Mouse (Mus musculus) heart, adult 2 months (tissue): ENCODE measurements around the gene Stx11. TPM values are rescaled to one million over a fixed set of nuclear protein-coding genes. Genes with fewer than 3 reads are reported as not detected.

Source experiments
- DNase-seq, 2 experiments: peaks; one replicate each; pipeline ENCODE4 v3.0.0; 2021
- H3K27ac ChIP-seq: fragments of 200-600 bp; 2 replicates; pipeline ENCODE4 v1.8.1; 2022
- H3K27me3 ChIP-seq: fragments of 200-500 bp; 2 replicates; pipeline ENCODE4 v1.6.1; 2012; ENCODE audit warnings: mild to moderate bottlenecking, low read length, inconsistent platforms, mixed read lengths; ENCODE audit not compliant: control insufficient read depth, insufficient read depth
- H3K36me3 ChIP-seq: fragments of 200-500 bp; 2 replicates; pipeline ENCODE4 v1.6.1; 2012; ENCODE audit warnings: low read length, inconsistent platforms; ENCODE audit not compliant: control insufficient read depth, insufficient read depth
- H3K4me1 ChIP-seq: fragments of 200-500 bp; 2 replicates; pipeline ENCODE4 v1.6.1; 2011; ENCODE audit warnings: low read length; ENCODE audit not compliant: control insufficient read depth, insufficient read depth
- H3K4me3 ChIP-seq: fragments of 200-600 bp; 2 replicates; pipeline ENCODE4 v1.8.1; 2022
- H3K79me2 ChIP-seq: fragments of 200-500 bp; replicated peaks from 2 replicates; pipeline ENCODE4 v1.6.1; 2012; ENCODE audit warnings: mild to moderate bottlenecking, inconsistent platforms, low read length, moderate library complexity, mixed read lengths; ENCODE audit not compliant: control insufficient read depth, insufficient read depth
- H3K9ac ChIP-seq: fragments of 200-500 bp; 2 replicates; pipeline ENCODE4 v1.6.1; 2012; ENCODE audit warnings: low read depth, mild to moderate bottlenecking, control low read depth, inconsistent platforms, low read length, mixed read lengths
- CTCF ChIP-seq: fragments of 200-600 bp; IDR thresholded peaks from 2 replicates; pipeline ENCODE4 v1.8.1; 2022; ENCODE audit warnings: antibody characterized with exemption, mild to moderate bottlenecking, moderate library complexity
- EP300 ChIP-seq: fragments of 200-500 bp; IDR thresholded peaks from 2 replicates; pipeline ENCODE4 v1.6.1; 2011; ENCODE audit warnings: low read depth, low read length, control low read depth; ENCODE audit not compliant: insufficient read depth
- POLR2A ChIP-seq: fragments of 200-500 bp; IDR thresholded peaks from 2 replicates; pipeline ENCODE4 v1.6.1; 2011; ENCODE audit warnings: mild to moderate bottlenecking, low read depth, low read length, control low read depth; ENCODE audit not compliant: insufficient read depth
- WGBS: fragments of 180-500 bp; shearing (Covaris S2); methylation state at CpG from one replicate; pipeline ENCODE4 v1.1.7; 2018; 5-methylcytosine and 5-hydroxymethylcytosine counted together
- intact Hi-C: fragments of 180-260 bp; cut with DNase I; formaldehyde crosslinking; loops from one replicate; pipeline ENCODE4 v1.15.1; 2025
- polyA plus RNA-seq: library from polyadenylated mRNA; depleted of rRNA; stranded (reverse); fragments of >200 nt; gene quantifications from 2 replicates; pipeline ENCODE4 v1.2.3, GENCODE M21; 2012
- total RNA-seq, 2 experiments: library from RNA; stranded (reverse); gene quantifications; 2 replicates each; pipeline ENCODE4 v1.2.3; 2021

Stx11 gene
- total and polyA plus RNA-seq, 3 experiments, result 2.2 to 4.0 (median 2.7) TPM

DNA sequence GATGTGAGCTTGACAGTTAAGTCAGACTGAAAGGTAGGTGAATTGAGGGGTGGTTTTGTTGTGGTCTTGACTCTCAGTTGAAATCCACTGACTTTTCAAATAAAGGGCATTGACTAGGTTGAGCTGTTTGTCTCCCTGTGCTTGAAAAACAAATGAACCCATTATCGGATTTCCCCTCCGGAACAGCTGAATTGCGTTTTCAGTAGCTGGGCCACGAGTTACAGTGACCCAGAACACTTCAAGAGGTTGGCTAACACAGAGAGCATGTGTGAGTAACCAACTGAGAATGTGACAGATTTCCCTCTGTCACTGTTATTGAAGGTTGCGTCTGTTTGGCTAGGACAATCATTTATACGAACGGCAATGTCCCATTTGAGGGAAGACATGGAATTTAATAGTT lies 17.0 kb upstream of the Stx11 start:
- DNase-seq, result no peak
- TF ChIP-seq POLR2A (no peak), EP300 (no peak), CTCF (no peak)
- no peaks in the 10 kb centered on the region for H3K27me3 ChIP-seq
- intact Hi-C loops, result no loop called here
- H3K4me3 ChIP-seq, result no peak overlapping the region
- no peaks in the 10 kb centered on the region for H3K79me2 ChIP-seq
- peak overlapping the region; percentile 57 for H3K27ac ChIP-seq
- 46% methylated on average over 7 of the region's 7 CpGs for WGBS
- no peaks in the 10 kb centered on the region for H3K36me3 ChIP-seq
- H3K4me1 ChIP-seq, result peaks cover 2% of the 10 kb centered on the region; the same call in 1 of the 2 replicates
- no peak overlapping the region for H3K9ac ChIP-seq

- DNase-seq, result peak; percentile 27 to 54
- H3K79me2 ChIP-seq, result no peaks in the 10 kb centered on the region
- H3K27me3 ChIP-seq, result no peaks in the 10 kb centered on the region
- H3K27ac ChIP-seq, result no peak overlapping the region
- TF ChIP-seq EP300 (no peak), CTCF (no peak), POLR2A (no peak)
- intact Hi-C loops, result no loop called here
- no peak overlapping the region for H3K9ac ChIP-seq
- H3K4me3 ChIP-seq, result no peak overlapping the region
- no peaks in the 10 kb centered on the region; the same call in 1 of the 2 replicates for H3K4me1 ChIP-seq
- H3K36me3 ChIP-seq, result no peaks in the 10 kb centered on the region
- WGBS, result 63% methylated on average over 9 of the region's 9 CpGs
Measured at GRCm38 (mm10) chr10:12977787-12978212, 13.7 kb upstream of the Stx11 start.

DNA sequence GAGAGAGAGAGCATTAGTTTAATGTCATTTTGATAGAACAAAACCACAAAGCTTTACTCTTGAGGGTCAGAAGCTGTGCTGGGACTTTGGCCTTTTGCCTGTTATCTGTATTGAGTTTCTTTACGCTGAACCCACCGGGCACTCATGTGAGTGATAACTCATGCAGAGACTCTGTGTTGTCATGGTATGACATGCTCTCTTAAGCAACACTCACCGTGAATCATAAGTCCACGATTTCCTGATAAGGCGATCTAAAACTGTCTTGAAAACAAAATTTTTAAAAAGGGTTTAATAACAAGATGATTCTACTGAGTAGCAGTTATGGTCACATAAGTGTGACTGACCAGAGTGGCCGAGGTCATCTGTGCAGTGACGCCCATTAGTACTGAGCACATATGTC lies 12.5 kb upstream of the Stx11 start:
- TF ChIP-seq POLR2A, result no peak
- TF ChIP-seq CTCF, result no peak
- no peak for TF ChIP-seq EP300
- Histone ChIP-seq H3K27ac (no peak overlapping the region), H3K9ac (no peak overlapping the region), H3K27me3 (no peaks in the 10 kb centered on the region), H3K36me3 (no peaks in the 10 kb centered on the region), H3K79me2 (no peaks in the 10 kb centered on the region), H3K4me3 (no peak overlapping the region), H3K4me1 (no peaks in the 10 kb centered on the region; the same call in 1 of the 2 replicates)
- no peak for DNase-seq
- 81% methylated on average over 7 of the region's 7 CpGs for WGBS
- intact Hi-C loops, result no loop called here

DNA sequence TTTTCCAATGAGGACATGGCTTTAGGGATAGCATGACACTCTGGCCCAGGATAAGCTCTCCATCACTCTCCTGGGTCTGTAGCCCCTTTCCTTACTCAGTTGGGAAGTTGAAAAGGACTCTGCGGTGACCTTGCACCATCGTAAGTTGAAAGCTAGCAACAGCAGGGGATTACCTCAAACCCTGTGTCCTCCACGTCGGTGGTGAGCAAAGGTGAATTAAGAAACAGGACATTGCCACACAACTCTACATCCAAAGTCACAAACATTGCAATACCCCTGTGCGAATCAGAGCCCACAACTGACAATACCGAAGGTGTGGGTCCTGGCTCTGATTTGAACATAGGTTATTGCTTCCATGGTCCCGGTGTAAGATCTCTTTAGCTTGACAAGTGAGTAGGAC lies 11.9 kb upstream of the Stx11 start:
- no peak overlapping the region for H3K27ac ChIP-seq
- no peaks in the 10 kb centered on the region for H3K79me2 ChIP-seq
- TF ChIP-seq POLR2A (no peak), EP300 (no peak), CTCF (no peak)
- no peak for DNase-seq
- no peaks in the 10 kb centered on the region for H3K36me3 ChIP-seq
- H3K4me1 ChIP-seq, result no peaks in the 10 kb centered on the region
- intact Hi-C loops, result no loop called here
- H3K27me3 ChIP-seq, result no peaks in the 10 kb centered on the region
- no peak overlapping the region for H3K4me3 ChIP-seq
- no peak overlapping the region for H3K9ac ChIP-seq
- 87% methylated on average over 7 of the region's 7 CpGs for WGBS

DNA sequence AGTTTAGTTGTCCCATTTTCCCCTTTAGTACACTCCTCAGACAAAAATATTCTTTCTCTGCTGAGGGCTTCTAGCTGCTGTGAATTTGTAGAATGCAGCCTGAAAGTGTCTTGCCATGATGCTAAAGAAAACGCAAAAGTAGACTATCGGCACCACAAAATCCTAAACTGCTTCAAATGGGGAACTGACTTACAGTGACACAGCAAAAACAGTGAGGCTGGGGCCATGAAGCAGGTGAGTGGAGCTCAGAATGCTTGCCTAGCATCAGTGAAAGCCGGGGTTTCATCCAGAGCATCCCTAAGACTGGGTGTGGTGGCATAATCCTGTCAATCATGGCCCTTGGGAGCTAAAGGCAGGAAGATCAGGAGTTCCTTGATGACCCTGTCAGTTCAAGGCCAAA lies 11.4 kb upstream of the Stx11 start:
- 88% methylated on average over 3 of the region's 3 CpGs for WGBS
- Histone ChIP-seq H3K9ac (no peak overlapping the region), H3K27me3 (no peaks in the 10 kb centered on the region), H3K79me2 (no peaks in the 10 kb centered on the region), H3K4me3 (no peak overlapping the region), H3K36me3 (no peaks in the 10 kb centered on the region), H3K4me1 (no peaks in the 10 kb centered on the region), H3K27ac (no peak overlapping the region)
- DNase-seq, result no peak
- intact Hi-C loops, result no loop called here
- TF ChIP-seq POLR2A (no peak), EP300 (no peak), CTCF (no peak)

DNA sequence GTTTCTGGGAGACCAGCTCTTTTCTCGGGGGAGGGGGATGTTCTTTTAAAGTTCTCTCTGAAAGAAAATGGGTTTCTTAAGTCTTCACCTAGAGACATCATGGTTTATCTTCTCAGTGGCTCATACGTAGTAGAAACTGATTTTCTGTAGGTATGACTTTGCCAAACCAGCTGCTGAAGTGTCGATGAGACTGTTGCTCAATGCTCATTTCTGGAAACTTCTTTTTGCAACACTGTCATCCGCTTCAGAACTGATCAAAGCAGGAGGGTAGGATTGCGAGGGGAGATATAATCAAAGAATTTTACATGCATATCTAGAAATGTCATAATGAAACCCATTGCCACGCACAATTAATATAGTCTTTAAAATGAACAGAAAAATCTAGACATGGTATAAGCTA lies 10.5 kb upstream of the Stx11 start:
- no peaks in the 10 kb centered on the region for H3K79me2 ChIP-seq
- 90% methylated on average over 6 of the region's 6 CpGs for WGBS
- no peak overlapping the region for H3K9ac ChIP-seq
- H3K4me1 ChIP-seq, result no peaks in the 10 kb centered on the region
- no peak for DNase-seq
- TF ChIP-seq POLR2A, result no peak
- TF ChIP-seq CTCF, result no peak
- no peak for TF ChIP-seq EP300
- no peak overlapping the region for H3K27ac ChIP-seq
- H3K36me3 ChIP-seq, result no peaks in the 10 kb centered on the region
- no peaks in the 10 kb centered on the region for H3K27me3 ChIP-seq
- H3K4me3 ChIP-seq, result no peak overlapping the region
- intact Hi-C loops, result no loop called here
